Mouse (Mus musculus) adrenal gland, adult (tissue): ENCODE measurements at regions not wholly inside any gene's neighbourhood (a gene's known extent, or its start where the extent isn't known, plus 50 kb on each side); places are given as distances from the start of the nearest gene placed in this dataset.

Source experiments
- DNase-seq, 2 experiments: peaks; one replicate each; pipeline ENCODE4 v3.0.0; 2022 to 2023; ENCODE audit warnings: low spot score in 1 of 2; ENCODE audit not compliant: inconsistent age in 2 of 2

GRCm38 (mm10) chr7:144999741-145000140 is 60.0 kb upstream of the Ccnd1 start:
- DNase-seq: no peak

- no peak for DNase-seq
Observed at GRCm38 (mm10) chr7:144996847-144997246, 57.1 kb upstream of the Ccnd1 start.

- DNase-seq: no peak
Observed at GRCm38 (mm10) chr7:144994229-144994628, 54.5 kb upstream of the Ccnd1 start.

- no peak for DNase-seq
Observed at GRCm38 (mm10) chr7:144993566-144993965, 53.8 kb upstream of the Ccnd1 start.

GRCm38 (mm10) chr7:144991760-144992159 is 52.0 kb upstream of the Ccnd1 start:
- no peak for DNase-seq
